Mouse (Mus musculus) lung, postnatal 25 days (tissue): ENCODE results near the gene Nck2.
A peak's percentile ranks its signal among the peaks of the same experiment; 100 is the strongest.

Source experiments
- DNase-seq: peaks from one replicate; pipeline ENCODE4 v3.0.0; 2022; ENCODE audit warnings: low spot score

The Nck2 gene

DNA sequence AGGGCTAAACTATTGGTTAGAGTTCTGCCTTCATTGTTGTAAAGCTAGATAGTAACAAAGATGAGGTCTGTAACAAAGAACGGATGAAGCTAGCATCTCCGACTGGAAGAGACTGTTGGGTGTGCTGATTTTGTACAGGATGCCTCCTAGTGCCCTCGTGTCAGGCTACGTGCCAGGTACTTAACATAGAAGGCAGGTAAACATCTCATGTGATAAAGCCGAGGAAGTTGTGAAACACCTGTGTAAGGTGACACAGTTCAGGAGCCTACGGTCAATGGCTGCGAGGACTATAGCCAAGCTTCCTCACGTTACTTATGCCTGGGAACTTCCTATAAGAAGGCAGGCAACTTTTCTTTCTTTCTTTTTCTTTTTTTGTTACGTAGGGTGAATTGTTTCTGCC is at the start of gene Nck2:
Nck2 (plus strand) TSS at position 49 of the 400 bp plus-strand sequence.
- peak; percentile 67 for DNase-seq

DNA sequence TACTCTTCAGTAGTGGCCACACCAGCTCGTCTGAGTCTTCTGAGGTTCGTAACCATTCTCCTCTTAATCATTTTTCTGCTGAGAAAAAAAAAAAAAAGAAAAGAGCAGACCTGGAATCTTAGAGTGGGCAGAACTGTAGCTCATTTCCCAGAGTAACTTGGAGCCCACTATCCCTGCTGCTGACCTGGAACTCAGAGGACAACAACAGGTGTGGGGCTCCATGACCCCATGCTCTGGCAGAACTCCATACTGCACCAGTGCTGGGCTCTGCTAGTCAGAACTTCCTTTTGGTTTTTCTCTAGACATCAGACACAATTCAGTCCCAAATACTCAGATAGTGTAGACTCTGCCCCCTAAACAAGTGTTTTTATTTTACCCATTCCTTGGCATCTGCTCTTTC is 49.3 kb upstream of the Nck2 start:
- DNase-seq: no peak

DNA sequence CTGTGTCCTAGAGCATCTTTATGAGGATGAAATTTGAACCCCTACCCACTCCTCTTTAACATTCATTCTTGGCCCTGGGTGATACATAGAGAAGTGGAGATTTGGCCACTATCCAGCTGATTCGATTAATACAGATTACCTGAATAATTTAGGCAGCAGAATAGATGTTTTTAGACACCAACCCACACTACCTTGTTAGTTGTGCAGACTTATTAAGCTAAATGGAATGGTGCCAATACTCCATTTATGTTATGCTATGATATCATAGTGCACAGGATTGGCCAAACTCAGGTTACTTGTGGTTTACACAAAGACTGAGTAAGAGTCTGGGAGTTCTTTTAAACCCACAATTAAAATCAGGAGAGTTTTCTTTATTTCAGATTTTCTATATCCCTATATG is 48.6 kb upstream of the Nck2 start:
- DNase-seq: no peak

GRCm38 (mm10) chr1:43396522-43396921 is 47.9 kb upstream of the Nck2 start:
- no peak for DNase-seq

DNA sequence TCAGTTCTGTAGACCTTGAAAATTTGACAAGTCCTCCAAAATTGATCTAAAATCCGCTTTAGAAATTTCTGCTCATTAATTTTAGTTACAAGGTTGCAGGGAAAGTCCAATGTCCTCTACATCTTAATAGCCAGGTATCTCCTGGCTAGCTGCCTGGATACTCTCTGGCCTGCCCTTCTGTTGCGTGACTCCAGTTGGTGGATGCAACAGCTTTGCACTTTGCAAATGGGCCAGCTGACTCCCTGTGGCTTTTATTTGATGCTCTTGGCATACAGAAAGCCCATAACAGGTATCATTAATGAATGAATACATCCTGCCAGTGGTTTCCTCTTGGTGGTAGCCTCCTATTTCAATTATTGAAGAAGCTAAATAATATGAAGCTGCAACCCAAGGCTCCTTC is 47.3 kb upstream of the Nck2 start:
- DNase-seq: no peak

DNA sequence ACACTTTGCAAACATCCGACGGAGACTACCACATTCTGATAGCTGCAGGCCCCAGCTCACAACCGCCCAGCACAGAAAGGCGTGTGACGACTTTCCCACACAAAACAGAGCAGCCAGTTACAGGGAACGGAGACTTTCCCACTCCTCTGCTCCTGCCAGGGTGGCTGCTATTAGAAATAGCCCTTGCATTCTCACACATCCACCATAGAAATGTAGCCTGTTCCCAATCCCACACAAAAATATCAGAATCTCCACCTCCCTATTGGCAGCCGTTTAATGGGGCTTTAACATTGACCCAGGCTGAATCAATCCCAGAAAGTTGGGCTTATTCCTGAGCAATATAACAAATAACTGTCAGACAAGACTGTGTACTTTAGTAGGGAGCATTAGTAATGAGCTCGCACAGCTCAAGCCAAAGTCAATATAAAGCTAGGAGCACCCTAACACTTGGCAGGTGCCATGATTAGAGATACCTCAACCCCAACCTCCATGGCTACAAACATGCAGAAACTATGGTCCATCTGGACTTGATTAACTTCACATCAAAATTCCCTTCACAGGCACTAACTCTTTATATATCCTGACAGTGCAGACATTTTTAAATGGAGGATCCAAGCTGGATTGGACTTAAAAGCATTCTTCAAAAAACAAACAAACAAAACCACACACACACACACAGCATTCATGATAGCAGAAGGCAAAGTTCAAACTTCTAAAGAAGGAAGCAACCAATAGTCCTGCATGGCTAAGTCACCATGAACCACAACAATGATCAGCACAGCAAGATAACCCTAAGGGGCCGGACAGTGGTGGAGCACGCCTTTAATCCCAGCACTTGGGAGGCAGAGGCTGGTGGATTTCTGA is 45.4 kb upstream of the Nck2 start:
- DNase-seq: no peak

- DNase-seq: no peak
Measured at GRCm38 (mm10) chr1:43399602-43400216, 44.7 kb upstream of the Nck2 start.

DNA sequence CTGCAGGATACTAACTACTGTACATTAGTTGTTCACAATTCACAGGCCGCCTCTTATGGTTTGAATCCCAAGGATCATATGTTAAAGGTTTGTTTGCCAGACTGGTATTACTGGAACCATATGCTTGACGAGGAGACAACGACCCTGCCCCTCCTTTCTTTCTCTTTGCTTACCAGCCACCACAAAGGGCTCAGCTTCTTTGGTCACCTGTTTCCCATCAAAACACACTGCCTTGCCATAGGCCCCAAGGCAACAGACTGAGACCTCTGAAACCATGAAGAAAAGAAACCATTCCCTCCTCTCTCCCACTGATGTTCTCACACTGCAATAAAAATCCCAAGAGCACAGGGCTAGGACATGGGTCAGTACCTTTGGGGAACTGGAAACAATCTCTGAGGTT is 43.7 kb upstream of the Nck2 start:
- no peak for DNase-seq

DNA sequence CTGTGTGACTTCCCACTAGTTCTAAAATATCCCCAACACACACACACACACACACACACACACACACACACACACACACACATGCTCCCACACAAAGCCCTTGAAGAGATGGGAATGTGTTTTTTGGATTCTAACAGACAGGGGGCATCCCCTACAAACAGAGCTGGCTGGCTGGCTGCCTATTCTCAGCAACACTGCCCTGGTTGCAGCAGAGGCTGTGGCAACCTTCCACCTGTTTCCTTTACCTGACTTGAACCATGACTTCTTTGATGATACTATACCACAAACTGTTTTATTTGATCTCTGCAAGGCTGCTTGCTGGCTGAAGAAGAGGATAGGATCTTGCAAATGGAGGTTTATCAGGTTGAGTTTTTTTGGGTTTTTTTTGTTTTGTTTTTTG is 41.0 kb upstream of the Nck2 start:
- peak; percentile 2 for DNase-seq

- DNase-seq: no peak
Measured at GRCm38 (mm10) chr1:43404693-43405678, 39.4 kb upstream of the Nck2 start.

GRCm38 (mm10) chr1:43409019-43409418 is 35.4 kb upstream of the Nck2 start:
- no peak for DNase-seq

- no peak for DNase-seq
Measured at GRCm38 (mm10) chr1:43412825-43413224, 31.6 kb upstream of the Nck2 start.

DNA sequence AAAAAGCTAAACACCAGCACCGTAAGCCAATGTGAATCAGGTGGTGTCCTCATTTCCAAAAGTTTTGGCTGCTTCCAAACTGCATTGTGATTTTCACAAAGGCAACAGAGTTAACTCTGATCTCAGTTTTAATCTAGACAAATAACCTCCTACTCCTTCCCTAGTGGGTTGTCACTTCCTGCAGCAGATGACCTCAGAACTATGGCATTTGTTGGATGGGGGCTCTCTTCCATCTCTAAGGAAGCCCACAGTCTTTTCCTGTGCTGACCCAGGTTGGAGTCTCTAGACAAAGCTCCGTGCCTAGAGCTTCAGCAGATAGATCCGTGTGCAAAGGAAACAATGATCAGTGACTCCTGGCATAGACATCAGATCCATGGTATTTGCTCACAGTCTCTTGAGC is 31.1 kb upstream of the Nck2 start:
- no peak for DNase-seq

- DNase-seq: no peak
Measured at GRCm38 (mm10) chr1:43413749-43414148, 30.6 kb upstream of the Nck2 start.

DNA sequence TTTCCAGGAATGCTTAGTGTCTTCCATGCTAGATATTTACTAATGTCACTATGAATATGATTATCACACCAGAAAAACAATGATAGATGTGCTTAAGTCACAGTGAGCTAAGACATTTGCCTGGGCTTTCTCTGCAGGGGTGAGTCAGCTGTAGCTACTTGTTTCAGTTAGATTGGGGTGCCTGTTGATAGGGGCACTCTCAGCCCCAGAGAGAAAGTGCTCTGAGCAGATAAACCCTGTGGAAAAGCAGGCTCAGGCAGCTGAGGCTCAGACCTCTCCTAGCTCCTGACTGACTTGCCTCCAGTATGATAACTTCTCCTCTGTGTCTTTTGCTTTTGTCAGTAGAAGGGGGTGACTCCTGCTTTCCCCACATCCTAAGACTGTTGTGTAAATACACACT is 30.2 kb upstream of the Nck2 start:
- DNase-seq: no peak

DNA sequence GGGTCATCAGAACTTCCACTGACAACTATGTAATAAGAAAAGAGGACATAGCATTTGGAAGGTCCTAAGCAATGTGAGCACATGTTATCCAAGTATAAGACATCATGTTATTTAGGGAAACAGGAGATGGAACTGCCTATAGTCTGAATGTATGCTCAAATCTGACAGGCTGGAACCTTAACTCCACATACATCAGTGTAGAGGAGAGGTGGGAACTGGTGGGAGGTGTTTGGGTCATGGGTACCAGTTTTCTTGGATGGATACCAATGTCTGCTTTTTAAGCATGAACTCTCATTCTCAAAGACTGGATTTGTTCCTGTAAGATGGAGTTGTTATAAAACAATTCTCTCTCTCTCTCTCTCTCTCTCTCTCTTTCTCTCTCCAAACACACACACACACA is 29.4 kb upstream of the Nck2 start:
- no peak for DNase-seq

DNA sequence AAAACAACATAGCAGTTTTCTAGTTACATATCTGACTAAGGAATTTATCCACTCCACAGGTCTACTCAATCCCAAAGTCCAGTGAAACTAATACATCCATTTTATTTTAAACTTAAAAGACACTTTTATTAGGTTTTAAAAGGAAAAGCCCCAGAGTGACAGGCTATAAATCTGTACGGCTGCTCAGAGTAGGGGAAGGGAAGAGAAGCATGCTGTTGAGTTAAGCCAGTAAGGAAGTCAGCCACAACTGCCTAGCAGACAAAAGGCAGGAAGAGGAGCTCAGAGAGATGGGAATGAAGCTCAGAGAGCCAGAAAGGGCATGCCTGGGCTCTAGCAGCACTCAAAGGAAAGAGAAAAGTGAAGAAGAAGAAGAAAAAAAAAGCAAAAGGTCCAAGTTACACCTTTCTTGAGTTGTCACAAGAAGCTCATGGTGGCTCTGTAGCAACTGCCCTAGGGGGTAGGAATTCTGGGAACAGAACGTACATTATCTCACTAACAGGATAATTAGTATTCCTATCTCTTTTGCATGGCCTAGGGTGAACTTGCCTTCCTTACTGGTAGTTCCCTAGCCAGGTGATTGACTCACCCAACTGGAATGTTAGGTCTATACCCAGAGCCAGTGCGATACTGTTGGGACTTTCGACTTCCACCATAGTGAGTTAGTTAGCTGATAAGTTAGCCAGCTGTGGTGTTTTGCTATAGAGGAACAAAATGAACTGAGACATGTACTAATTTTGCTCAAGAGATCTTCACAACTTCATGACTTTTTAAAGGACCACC is 21.2 kb upstream of the Nck2 start:
- no peak for DNase-seq

- peak; percentile 29 for DNase-seq
Measured at GRCm38 (mm10) chr1:43426526-43426925, 17.9 kb upstream of the Nck2 start.

DNA sequence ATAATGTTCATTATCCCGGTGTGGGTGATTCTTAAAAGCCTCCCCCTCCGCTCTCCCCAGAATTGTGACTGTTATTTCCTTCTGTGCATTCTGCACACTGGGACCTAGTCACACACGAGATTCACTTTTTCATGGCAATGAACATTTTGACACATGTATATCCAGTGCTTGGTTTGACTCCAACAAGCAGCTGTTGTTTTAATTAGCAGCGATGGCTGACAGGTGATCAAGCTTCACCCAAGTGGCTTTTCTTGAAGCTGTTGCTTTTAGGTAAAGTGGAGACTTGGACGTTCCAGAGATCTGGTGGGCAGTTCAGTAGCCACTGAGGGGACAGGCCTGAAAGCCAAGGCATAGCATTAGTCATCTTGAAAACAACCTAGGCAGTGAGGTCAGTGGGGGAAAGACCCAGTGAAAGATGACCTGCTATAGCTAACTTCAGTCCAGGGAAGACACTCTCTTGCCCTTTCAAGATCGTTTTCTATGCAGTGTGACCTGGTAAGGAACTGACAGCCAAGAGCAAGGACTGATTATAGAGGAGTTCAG is 17.3 kb upstream of the Nck2 start:
- DNase-seq: no peak

DNA sequence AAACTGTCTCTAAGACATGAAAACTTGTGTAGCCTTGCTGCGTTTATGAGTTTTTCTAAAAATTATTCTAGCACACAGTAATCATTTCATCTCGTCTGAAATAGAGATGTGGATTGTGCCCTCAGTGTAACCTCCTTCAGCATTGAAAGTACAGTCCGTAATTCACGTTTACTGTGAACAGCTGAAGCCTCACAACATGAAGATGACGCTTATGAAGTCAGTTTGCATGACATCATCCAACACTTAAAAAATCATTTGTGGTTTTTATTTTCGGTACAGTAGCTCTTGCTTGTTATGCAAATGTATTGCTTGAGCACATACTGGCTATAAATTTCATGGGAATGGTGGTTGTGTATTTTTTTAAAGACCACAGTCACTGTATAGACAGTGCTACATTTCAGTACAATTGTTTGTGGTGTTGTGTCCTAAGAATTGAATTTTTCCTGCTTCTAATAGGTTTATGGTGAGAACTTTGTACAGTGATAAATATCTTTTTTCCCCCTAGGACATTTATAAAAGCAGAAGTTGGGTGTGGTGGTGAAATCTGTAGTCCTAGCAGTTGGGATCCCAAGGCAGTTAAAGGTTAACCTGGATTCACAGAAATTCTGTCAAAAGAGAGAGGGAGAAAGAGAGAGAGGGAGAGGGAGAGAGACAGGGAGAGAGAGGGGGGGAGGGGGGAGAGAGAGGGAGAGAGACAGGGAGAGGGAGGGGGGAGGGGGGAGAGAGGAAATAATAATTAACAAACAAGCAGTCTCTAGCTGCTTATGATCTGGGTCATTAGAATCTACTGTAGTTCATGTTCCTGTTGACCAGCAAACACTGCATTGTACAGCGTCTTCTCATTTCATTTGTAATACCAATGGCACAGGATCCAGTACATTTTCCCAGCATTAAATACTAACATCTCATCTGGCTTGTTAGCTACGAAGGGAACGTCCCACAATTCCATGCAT is 14.2 kb upstream of the Nck2 start:
- no peak for DNase-seq
